Mouse (Mus musculus) embryonic facial prominence, embryonic 10.5 days (tissue): ENCODE results near the gene Blnk. TPM values are rescaled to one million over a fixed set of nuclear protein-coding genes. Genes with fewer than 3 reads are reported as not detected.

Experiments used
- DNase-seq: peaks from one replicate; pipeline ENCODE4 v3.0.0-alpha.2; 2017; ENCODE audit warnings: low spot score
- H3K27ac ChIP-seq: fragments of 300-500 bp; sonication (generic); replicated peaks from 2 replicates; pipeline ENCODE4 v1.5.1; 2016; ENCODE audit warnings: mild to moderate bottlenecking
- H3K27me3 ChIP-seq: fragments of 300-500 bp; sonication (generic); replicated peaks from 2 replicates; pipeline ENCODE4 v1.6.1; 2016; ENCODE audit warnings: low read depth, mild to moderate bottlenecking; ENCODE audit not compliant: poor library complexity, severe bottlenecking
- H3K36me3 ChIP-seq: fragments of 300-500 bp; sonication (generic); replicated peaks from 2 replicates; pipeline ENCODE4 v1.6.1; 2016; ENCODE audit warnings: mild to moderate bottlenecking, moderate library complexity
- H3K4me1 ChIP-seq: fragments of 300-500 bp; sonication (generic); 2 replicates; pipeline ENCODE4 v1.6.1; 2016
- H3K4me3 ChIP-seq: fragments of 300-500 bp; sonication (generic); 2 replicates; pipeline ENCODE4 v1.5.1; 2016; ENCODE audit warnings: mild to moderate bottlenecking, moderate library complexity
- H3K9me3 ChIP-seq: fragments of 300-500 bp; sonication (generic); 2 replicates; pipeline ENCODE4 v1.6.1; 2016; ENCODE audit warnings: mild to moderate bottlenecking
- WGBS: fragments of 180-500 bp; shearing (Covaris S2); methylation state at CpG from one replicate; pipeline ENCODE4 v1.1.7; 2016; 5-methylcytosine and 5-hydroxymethylcytosine counted together
- polyA plus RNA-seq: library from polyadenylated mRNA; unstranded; fragments of >200 nt; fragmentation: Nextera tagmentation; extraction: Ambion mirVana; gene quantifications from 2 replicates; pipeline ENCODE4 v1.2.1, GENCODE M21; 2016

Gene Blnk
- 0.09 and 0.59 TPM in 2 replicates for polyA plus RNA-seq

DNA sequence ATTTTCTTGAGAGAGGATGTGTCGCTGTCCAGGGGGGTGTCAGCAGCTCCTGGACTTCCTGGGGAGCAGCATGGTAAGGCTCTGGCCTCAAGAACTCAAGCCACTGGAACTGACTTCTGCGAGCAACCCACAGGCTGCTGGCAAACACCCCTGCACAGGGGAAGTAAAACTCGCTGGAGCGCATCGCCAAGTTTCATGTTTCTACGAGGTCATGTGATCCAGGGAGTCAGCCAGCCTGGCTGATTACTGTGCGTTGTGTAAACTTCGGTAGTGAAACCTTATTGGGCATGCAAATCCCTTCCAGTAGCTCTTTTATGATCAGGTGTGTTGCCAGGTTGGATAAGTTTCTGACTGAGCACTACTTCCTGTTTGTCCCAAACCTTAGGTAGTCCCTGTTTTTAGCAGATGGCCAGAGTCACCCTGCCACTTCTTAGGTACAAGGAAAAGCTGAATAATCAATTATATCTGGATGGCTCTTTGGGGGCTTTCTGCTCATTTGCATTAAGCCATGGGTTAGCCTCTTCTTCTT lies at the start of gene Blnk:
Gene Blnk (minus strand): TSS at position 479 of the 529 bp plus-strand sequence.
- peak; percentile 31 for DNase-seq
- Histone ChIP-seq H3K27ac (no peak within 1 kb of the TSS), H3K4me1 (peaks cover 9% of the 10 kb centered on the region; the same call in 1 of the 2 replicates), H3K27me3 (no peaks in the 10 kb centered on the region), H3K36me3 (no peaks in the 10 kb centered on the region), H3K4me3 (no peak within 1 kb of the TSS), H3K9me3 (no peaks in the 10 kb centered on the region)
- WGBS = 58% methylated on average over 8 of the region's 8 CpGs

GRCm38 (mm10) chr19:41039110-41039509 lies 44.8 kb upstream of the Blnk start:
- WGBS = 90% methylated on average over 7 of the region's 7 CpGs
- H3K27me3 ChIP-seq = no peaks in the 10 kb centered on the region

GRCm38 (mm10) chr19:41035809-41036551 lies 41.6 kb upstream of the Blnk start:
- Histone ChIP-seq H3K27me3 (no peaks in the 10 kb centered on the region), H3K4me3 (no peak overlapping the region), H3K4me1 (0 out of 2 replicates have a peak, but pooled peaks cover 2% of the 10 kb centered on the region), H3K9me3 (no peaks in the 10 kb centered on the region), H3K36me3 (no peaks in the 10 kb centered on the region), H3K27ac (no peak overlapping the region)
- no peak for DNase-seq
- WGBS = 81% methylated on average over 4 of the region's 4 CpGs

More at GRCm38 (mm10) chr19:41039110-41039509, 44.8 kb upstream of the Blnk start:
- Histone ChIP-seq H3K9me3 (no peaks in the 10 kb centered on the region), H3K4me1 (0 out of 2 replicates have a peak, but pooled peaks cover 2% of the 10 kb centered on the region), H3K27ac (no peak overlapping the region), H3K4me3 (no peak overlapping the region), H3K36me3 (no peaks in the 10 kb centered on the region)
- no peak for DNase-seq

DNA sequence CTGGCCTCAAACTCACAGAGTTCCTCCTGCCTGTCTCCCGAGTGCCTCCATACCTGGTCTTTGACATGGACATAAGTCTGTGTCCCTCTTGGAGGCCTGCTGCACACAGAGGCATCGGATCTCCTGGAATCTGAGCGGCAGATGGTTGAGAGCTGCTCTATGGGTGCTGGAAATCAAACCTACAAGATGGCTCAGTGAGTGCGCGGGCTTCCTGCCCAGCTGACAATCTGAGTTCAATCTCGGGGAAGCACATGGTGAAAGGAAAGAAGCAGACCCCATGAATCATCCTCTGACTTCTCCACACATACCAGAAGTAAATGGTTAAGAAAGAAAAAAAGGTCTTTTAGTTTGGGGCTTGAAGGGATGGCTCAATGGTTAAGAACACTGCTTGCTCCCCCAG lies 37.5 kb upstream of the Blnk start:
- 90% methylated on average over 6 of the region's 6 CpGs for WGBS

GRCm38 (mm10) chr19:41031009-41031408 lies 36.7 kb upstream of the Blnk start:
- Histone ChIP-seq H3K9me3 (no peaks in the 10 kb centered on the region), H3K27me3 (no peaks in the 10 kb centered on the region), H3K27ac (no peak overlapping the region), H3K4me1 (0 out of 2 replicates have a peak, but pooled peaks cover 2% of the 10 kb centered on the region), H3K4me3 (no peak overlapping the region), H3K36me3 (no peaks in the 10 kb centered on the region)
- 80% methylated on average over 11 of the region's 11 CpGs for WGBS
- DNase-seq = no peak

More for the DNA sequence above, 37.5 kb upstream of the Blnk start:
- no peak overlapping the region for H3K27ac ChIP-seq
- no peaks in the 10 kb centered on the region for H3K9me3 ChIP-seq
- no peaks in the 10 kb centered on the region for H3K36me3 ChIP-seq
- no peaks in the 10 kb centered on the region for H3K27me3 ChIP-seq
- H3K4me3 ChIP-seq = no peak overlapping the region
- DNase-seq = no peak
- H3K4me1 ChIP-seq = 0 out of 2 replicates have a peak, but pooled peaks cover 2% of the 10 kb centered on the region

DNA sequence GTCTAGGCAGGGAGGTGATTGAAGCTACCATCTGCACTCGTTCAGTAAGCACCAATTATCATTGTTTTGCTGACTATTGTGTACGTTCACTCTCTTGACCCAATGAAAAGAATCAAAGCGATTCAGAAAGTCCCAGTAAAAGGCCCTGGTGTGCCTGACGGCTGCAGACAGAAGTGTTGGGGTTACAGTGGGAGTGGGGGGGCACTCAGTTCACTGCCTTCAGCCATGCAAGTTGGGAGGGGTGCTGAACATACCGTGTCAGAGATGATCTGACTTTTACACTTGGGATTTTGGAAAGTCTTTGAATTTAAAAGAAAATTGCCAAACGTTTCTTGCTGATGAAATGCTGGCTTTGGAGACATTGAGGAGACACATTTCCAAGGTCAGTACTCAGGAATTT lies 35.8 kb upstream of the Blnk start:
- Histone ChIP-seq H3K4me3 (no peak overlapping the region), H3K27ac (no peak overlapping the region)
- 65% methylated on average over 6 of the region's 6 CpGs for WGBS

DNA sequence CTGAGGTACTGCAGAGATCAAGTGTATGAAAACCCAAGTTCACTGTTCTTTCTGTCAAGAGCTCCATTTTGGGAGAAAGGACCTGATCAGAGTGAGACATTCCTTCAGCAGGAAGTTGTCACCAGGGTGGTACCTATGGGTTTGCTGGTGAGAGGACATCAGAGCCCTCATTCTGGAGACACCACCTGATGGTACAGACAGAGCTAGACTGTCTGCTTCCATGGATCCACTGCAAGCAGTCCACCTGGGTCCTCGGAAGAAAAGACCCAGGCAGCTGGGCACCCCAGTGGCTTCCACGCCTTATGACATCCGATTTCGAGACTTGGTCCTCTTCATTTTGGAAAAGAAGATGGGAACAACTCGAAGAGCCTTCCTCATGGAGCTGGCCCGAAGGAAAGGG lies 34.9 kb upstream of the Blnk start, which contains the start of gene Dntt:
Gene Dntt (plus strand): TSS at position 57 of the 400 bp plus-strand sequence.
- WGBS = 90% methylated on average over 6 of the region's 6 CpGs
- Histone ChIP-seq H3K27ac (no peak within 1 kb of the TSS), H3K27me3 (no peaks in the 10 kb centered on the region), H3K36me3 (no peaks in the 10 kb centered on the region), H3K4me3 (no peak within 1 kb of the TSS), H3K4me1 (no peaks in the 10 kb centered on the region), H3K9me3 (no peaks in the 10 kb centered on the region)
- no peak for DNase-seq

More for the DNA sequence above, 35.8 kb upstream of the Blnk start:
- Histone ChIP-seq H3K4me1 (no peaks in the 10 kb centered on the region), H3K36me3 (no peaks in the 10 kb centered on the region), H3K9me3 (no peaks in the 10 kb centered on the region), H3K27me3 (no peaks in the 10 kb centered on the region)
- DNase-seq = no peak

DNA sequence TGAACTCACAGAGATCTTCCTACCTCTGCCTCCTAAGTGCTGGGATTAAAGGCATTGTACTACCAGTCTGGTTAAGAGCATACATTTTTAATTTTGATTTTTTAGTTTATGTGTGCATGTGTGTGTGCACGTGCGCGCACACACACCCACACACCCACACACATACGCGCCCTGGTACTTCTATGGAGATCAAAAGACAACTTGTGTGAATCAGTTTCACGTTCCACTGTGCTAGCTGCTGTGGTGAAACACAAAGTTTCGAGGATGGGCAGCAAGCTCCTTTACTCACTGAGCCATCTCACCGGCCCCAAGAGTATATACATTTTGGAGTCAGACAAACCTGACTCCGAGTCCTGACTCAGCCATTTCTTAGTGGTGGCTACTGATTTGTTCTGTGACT lies 33.3 kb upstream of the Blnk start:
- H3K9me3 ChIP-seq = no peaks in the 10 kb centered on the region
- 91% methylated on average over 9 of the region's 9 CpGs for WGBS
- DNase-seq = no peak
- H3K4me1 ChIP-seq = no peaks in the 10 kb centered on the region
- no peaks in the 10 kb centered on the region for H3K36me3 ChIP-seq
- H3K4me3 ChIP-seq = no peak overlapping the region
- no peak overlapping the region for H3K27ac ChIP-seq
- H3K27me3 ChIP-seq = no peaks in the 10 kb centered on the region

- H3K27me3 ChIP-seq = no peaks in the 10 kb centered on the region
- no peaks in the 10 kb centered on the region for H3K9me3 ChIP-seq
- 89% methylated on average over 5 of the region's 5 CpGs for WGBS
- DNase-seq = no peak
- H3K27ac ChIP-seq = no peak overlapping the region
- H3K4me3 ChIP-seq = no peak overlapping the region
- H3K4me1 ChIP-seq = no peaks in the 10 kb centered on the region
- H3K36me3 ChIP-seq = no peaks in the 10 kb centered on the region
Observed at GRCm38 (mm10) chr19:41027024-41027423, 32.7 kb upstream of the Blnk start.

GRCm38 (mm10) chr19:41026551-41026950 lies 32.2 kb upstream of the Blnk start:
- H3K4me3 ChIP-seq = no peak overlapping the region
- H3K27me3 ChIP-seq = no peaks in the 10 kb centered on the region
- 88% methylated on average over 8 of the region's 8 CpGs for WGBS
- no peaks in the 10 kb centered on the region for H3K4me1 ChIP-seq
- no peak for DNase-seq
- no peak overlapping the region for H3K27ac ChIP-seq
- H3K9me3 ChIP-seq = no peaks in the 10 kb centered on the region
- H3K36me3 ChIP-seq = no peaks in the 10 kb centered on the region

DNA sequence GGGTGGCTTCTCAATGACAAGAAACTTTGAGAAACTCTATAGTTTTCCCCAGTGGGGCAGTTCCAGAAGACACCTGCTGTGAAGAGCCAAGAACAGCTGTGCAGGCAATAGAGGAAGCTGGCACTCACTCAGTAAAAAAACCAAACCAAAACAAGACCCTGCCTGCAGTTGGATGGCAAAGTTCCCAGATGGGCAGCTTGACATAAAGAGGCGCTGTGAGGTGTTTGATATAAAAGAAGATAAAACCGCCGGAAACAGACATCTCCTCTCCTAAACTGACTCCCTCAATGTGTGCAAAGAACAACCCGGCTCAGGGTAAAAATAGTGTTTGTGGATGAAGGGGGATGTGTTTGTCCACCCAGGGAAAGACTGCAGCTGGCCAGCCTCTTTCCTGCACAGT lies 27.9 kb upstream of the Blnk start:
- Histone ChIP-seq H3K4me3 (no peak overlapping the region), H3K4me1 (no peaks in the 10 kb centered on the region), H3K36me3 (no peaks in the 10 kb centered on the region), H3K27ac (no peak overlapping the region), H3K9me3 (no peaks in the 10 kb centered on the region), H3K27me3 (peaks cover under 1% of the 10 kb centered on the region; the same call in 1 of the 2 replicates)
- WGBS = 93% methylated on average over 4 of the region's 4 CpGs
- no peak for DNase-seq

DNA sequence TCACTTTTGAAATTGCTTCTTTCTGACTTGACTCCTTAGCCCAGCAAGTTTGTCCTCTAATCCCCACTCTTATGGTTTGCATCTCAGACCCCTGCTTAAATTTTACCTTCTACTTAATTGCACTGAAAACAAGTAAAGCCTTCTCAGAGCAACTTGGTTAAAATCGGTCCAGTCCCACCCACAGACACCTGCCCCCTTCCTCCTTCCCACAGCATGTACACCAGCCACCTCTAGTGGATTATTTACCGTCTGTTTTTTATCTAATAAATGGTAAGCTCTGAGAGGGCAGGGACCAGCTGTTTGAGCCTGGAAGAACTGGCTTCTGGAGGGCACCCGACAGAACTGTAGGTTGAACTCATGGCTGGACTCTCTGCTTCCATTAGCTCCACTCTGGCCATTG lies 26.2 kb upstream of the Blnk start:
- Histone ChIP-seq H3K9me3 (no peaks in the 10 kb centered on the region), H3K36me3 (no peaks in the 10 kb centered on the region), H3K4me1 (peaks cover 4% of the 10 kb centered on the region), H3K27me3 (peaks cover 6% of the 10 kb centered on the region; the same call in 1 of the 2 replicates), H3K27ac (no peak overlapping the region), H3K4me3 (no peak overlapping the region)
- no peak for DNase-seq
- 78% methylated on average over 3 of the region's 3 CpGs for WGBS

DNA sequence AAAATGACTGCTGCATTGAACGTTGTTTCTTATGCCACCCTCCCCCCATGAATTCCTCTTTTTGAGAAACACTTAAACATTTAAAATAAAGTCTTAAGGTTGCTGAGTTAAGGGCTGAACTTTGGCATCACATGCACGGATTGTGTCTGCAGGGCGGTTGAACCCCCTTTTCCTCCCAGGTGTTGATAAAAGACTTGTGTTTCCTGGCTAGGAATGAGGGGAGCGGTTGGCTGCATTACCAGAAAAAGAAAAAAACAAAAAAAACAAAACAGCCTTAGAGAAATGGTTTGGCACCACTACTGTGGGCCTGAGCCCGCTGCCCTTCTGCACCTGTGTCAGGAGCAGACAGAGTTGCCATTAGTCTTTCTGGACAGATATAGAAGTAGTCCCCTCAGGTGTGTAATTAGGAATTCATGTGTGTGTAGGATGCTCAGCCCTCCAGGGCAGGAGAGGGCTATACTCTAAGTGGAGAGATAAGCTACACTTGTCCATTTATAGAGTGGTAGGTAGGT lies 24.9 kb upstream of the Blnk start:
- H3K27ac ChIP-seq = no peak overlapping the region
- WGBS = 82% methylated on average over 5 of the region's 5 CpGs
- DNase-seq = no peak

More for the DNA sequence above, 24.9 kb upstream of the Blnk start:
- Histone ChIP-seq H3K36me3 (no peaks in the 10 kb centered on the region), H3K9me3 (no peaks in the 10 kb centered on the region), H3K4me1 (peaks cover 4% of the 10 kb centered on the region), H3K27me3 (peaks cover 6% of the 10 kb centered on the region; the same call in 1 of the 2 replicates), H3K4me3 (no peak overlapping the region)
